Comparison of ENCODE assay signal across 8 mouse cellular contexts in genomic region chr2:27771936-27772335, GRCm38 (mm10).
DNase-seq lines count a peak whose midpoint lies in the region; ATAC-seq and TF ChIP-seq lines count a peak whose summit lies in the region.

No protein-coding gene starts in this region.

- TF ChIP-seq CTCF in hindbrain, postnatal 0 days (IDR thresholded peaks at IDR 0.05; ENCODE audit: low read depth): peak; percentile 97
- peak; percentile 89 for TF ChIP-seq CTCF in midbrain, postnatal 0 days (IDR thresholded peaks at IDR 0.05)

- no peaks in the 10 kb centered on the region for H3K27me3 ChIP-seq in forebrain, embryonic 10.5 days (ENCODE audit: poor library complexity, severe bottlenecking)
- H3K27me3 ChIP-seq in forebrain, embryonic 13.5 days: peaks cover 9% of the 10 kb centered on the region; the same call in 1 of the 2 replicates
- H3K27me3 ChIP-seq in hindbrain, postnatal 0 days (ENCODE audit: insufficient read depth, low read length): no peaks in the 10 kb centered on the region
- no peaks in the 10 kb centered on the region for H3K27me3 ChIP-seq in midbrain, postnatal 0 days (ENCODE audit: insufficient read depth, low read length)

- intact Hi-C loops in left cerebral cortex, postnatal 14 days (cut with DNase I): loop anchor here (2.0 to 10.0 kb wide), 4 partner anchors 115 to 649 kb away; partner anchors contain the start of gene Col5a1

- H3K9me3 ChIP-seq in forebrain, embryonic 10.5 days: no peaks in the 10 kb centered on the region
- H3K9me3 ChIP-seq in forebrain, embryonic 13.5 days (replicated peaks): no peaks in the 10 kb centered on the region
- H3K9me3 ChIP-seq in hindbrain, postnatal 0 days (ENCODE audit: low read length): no peaks in the 10 kb centered on the region
- H3K9me3 ChIP-seq in midbrain, postnatal 0 days (ENCODE audit: low read length): no peaks in the 10 kb centered on the region

- no peak overlapping the region for H3K9ac ChIP-seq in forebrain, embryonic 13.5 days
- no peak overlapping the region for H3K9ac ChIP-seq in hindbrain, postnatal 0 days (replicated peaks; ENCODE audit: low read length)
- H3K9ac ChIP-seq in midbrain, postnatal 0 days (replicated peaks; ENCODE audit: low read length, poor library complexity, severe bottlenecking): no peak overlapping the region

- 38% methylated on average over 7 of the region's 7 CpGs for WGBS in forebrain, embryonic 10.5 days
- 29% methylated on average over 7 of the region's 7 CpGs for WGBS in forebrain, embryonic 13.5 days
- 25% methylated on average over 7 of the region's 7 CpGs for WGBS in hindbrain, postnatal 0 days
- WGBS in midbrain, postnatal 0 days: 25% methylated on average over 7 of the region's 7 CpGs

- H3K4me1 ChIP-seq in forebrain, embryonic 10.5 days: peaks cover 43% of the 10 kb centered on the region
- H3K4me1 ChIP-seq in forebrain, embryonic 13.5 days: no peaks in the 10 kb centered on the region
- H3K4me1 ChIP-seq in hindbrain, postnatal 0 days (ENCODE audit: insufficient read depth, low read length): no peaks in the 10 kb centered on the region
- 0 out of 2 replicates have a peak, but pooled peaks cover 3% of the 10 kb centered on the region for H3K4me1 ChIP-seq in midbrain, postnatal 0 days (ENCODE audit: insufficient read depth, low read length)

- no peaks in the 10 kb centered on the region for H3K36me3 ChIP-seq in forebrain, embryonic 10.5 days (replicated peaks)
- H3K36me3 ChIP-seq in forebrain, embryonic 13.5 days (ENCODE audit: poor library complexity, severe bottlenecking): no peaks in the 10 kb centered on the region
- no peaks in the 10 kb centered on the region for H3K36me3 ChIP-seq in hindbrain, postnatal 0 days (ENCODE audit: insufficient read depth, low read length)
- no peaks in the 10 kb centered on the region for H3K36me3 ChIP-seq in midbrain, postnatal 0 days (ENCODE audit: insufficient read depth, low read length)

- DNase-seq in forebrain, embryonic 10.5 days (ENCODE audit: extremely low spot score, low spot score): peak; percentile 81
- peak; percentile 72 to 73 for DNase-seq in frontal cortex, postnatal 25 days (ENCODE audit: low spot score in 2 of 2)
- DNase-seq in hindbrain, postnatal 0 days (ENCODE audit: low spot score): peak; percentile 90
- peak; percentile 81 to 83 for DNase-seq in left cerebral cortex, postnatal 14 days (ENCODE audit: low spot score in 2 of 2)
- DNase-seq in midbrain, postnatal 0 days (ENCODE audit: low spot score): peak; percentile 83
- peak; percentile 34 to 36 for DNase-seq in spleen, postnatal 36 days (ENCODE audit: low spot score in 2 of 2)

- H3K4me2 ChIP-seq in forebrain, embryonic 13.5 days: no peak overlapping the region
- H3K4me2 ChIP-seq in hindbrain, postnatal 0 days (ENCODE audit: low read depth, low read length): no peak overlapping the region
- no peak overlapping the region for H3K4me2 ChIP-seq in midbrain, postnatal 0 days (ENCODE audit: low read depth, low read length, poor library complexity, severe bottlenecking)

- no peak overlapping the region for H3K27ac ChIP-seq in forebrain, embryonic 10.5 days
- H3K27ac ChIP-seq in forebrain, embryonic 13.5 days: no peak overlapping the region
- H3K27ac ChIP-seq in hindbrain, postnatal 0 days: no peak overlapping the region
- no peak overlapping the region for H3K27ac ChIP-seq in midbrain, postnatal 0 days (ENCODE audit: low read depth, low read length)

- no peak for ATAC-seq in forebrain, embryonic 13.5 days
- ATAC-seq in cerebellum, adult (ENCODE audit: insufficient number of reproducible peaks, low FRiP score, low TSS enrichment): 0 out of 2 replicates have a peak, but pooled peaks have one; percentile 39
- ATAC-seq in hindbrain, postnatal 0 days: peak; percentile 53
- no peak for ATAC-seq in midbrain, postnatal 0 days (ENCODE audit: low FRiP score)

- no peak overlapping the region for H3K4me3 ChIP-seq in forebrain, embryonic 10.5 days
- no peak overlapping the region for H3K4me3 ChIP-seq in forebrain, embryonic 13.5 days
- H3K4me3 ChIP-seq in hindbrain, postnatal 0 days (ENCODE audit: low read length): no peak overlapping the region
- no peak overlapping the region for H3K4me3 ChIP-seq in midbrain, postnatal 0 days (ENCODE audit: low read depth, low read length)

Comparison
In these comparisons a context has a peak if more than half of its experiments do, and no peak if none do; other contexts are left out.
1. DNase-seq: peak in every context shown above with its lines; median percentile 90 in hindbrain, postnatal 0 days; 83 in midbrain, postnatal 0 days; 82 in left cerebral cortex, postnatal 14 days; 81 in forebrain, embryonic 10.5 days; 72 in frontal cortex, postnatal 25 days; 35 in spleen, postnatal 36 days.
2. ATAC-seq: peak in cerebellum, adult (single experiment) and hindbrain, postnatal 0 days (single experiment); none in forebrain, embryonic 13.5 days (single experiment) and midbrain, postnatal 0 days (single experiment).